ENCODE assay signal across 16 mouse cellular contexts in genomic region chr3:117044304-117044703, GRCm38 (mm10).
DNase-seq lines count a peak whose midpoint lies in the region; ATAC-seq and TF ChIP-seq lines count a peak whose summit lies in the region.
"Had no signal": no experiment of that assay in that cellular context is flagged by ENCODE, and none has a peak within 500 bp of the region (broad histone marks: within the 10 kb centered on the region; RNA-seq: fewer than 3 reads in every experiment).

No protein-coding gene starts in this region.

- H3K27ac ChIP-seq in limb, embryonic 15.5 days: no peak overlapping the region
- no peak overlapping the region for H3K27ac ChIP-seq in limb, embryonic 10.5 days
- peak overlapping the region; percentile 24 for H3K27ac ChIP-seq in stomach, postnatal 0 days (replicated peaks)
- no peak overlapping the region for H3K27ac ChIP-seq in intestine, embryonic 15.5 days
- H3K27ac ChIP-seq: macrophage; neural tube, embryonic 12.5 days had no signal

- WGBS in limb, embryonic 15.5 days: 49% methylated on average over 2 of the region's 2 CpGs
- WGBS in limb, embryonic 10.5 days: 74% methylated on average over 2 of the region's 2 CpGs
- 43% methylated on average over 2 of the region's 2 CpGs for WGBS in stomach, postnatal 0 days
- WGBS in intestine, embryonic 15.5 days: 73% methylated on average over 2 of the region's 2 CpGs

- TF ChIP-seq CTCF in stomach, postnatal 0 days (IDR thresholded peaks at IDR 0.05; ENCODE audit: low read depth): no peak

- DNase-seq in frontal cortex, postnatal 14 days (ENCODE audit: low spot score in 2 of 2): no peak
- DNase-seq in limb, embryonic 10.5 days (ENCODE audit: low spot score): no peak
- DNase-seq in stomach, postnatal 0 days (ENCODE audit: low spot score): no peak
- DNase-seq: cerebellum, postnatal 36 days; kidney, postnatal 10 days; liver; spleen, adult 18-20 months had no signal

- peaks cover 3% of the 10 kb centered on the region; the same call in 1 of the 2 replicates for H3K4me1 ChIP-seq in limb, embryonic 15.5 days
- no peaks in the 10 kb centered on the region for H3K4me1 ChIP-seq in limb, embryonic 10.5 days
- no peaks in the 10 kb centered on the region for H3K4me1 ChIP-seq in stomach, postnatal 0 days (replicated peaks; ENCODE audit: control insufficient read depth, insufficient read depth)
- no peaks in the 10 kb centered on the region for H3K4me1 ChIP-seq in intestine, embryonic 15.5 days (replicated peaks)
- H3K4me1 ChIP-seq: neural tube, embryonic 12.5 days had no signal

- no peaks in the 10 kb centered on the region for H3K9me3 ChIP-seq in limb, embryonic 15.5 days
- H3K9me3 ChIP-seq in limb, embryonic 10.5 days (replicated peaks): no peaks in the 10 kb centered on the region
- H3K9me3 ChIP-seq in stomach, postnatal 0 days (ENCODE audit: control insufficient read depth, low read length): no peaks in the 10 kb centered on the region
- no peaks in the 10 kb centered on the region for H3K9me3 ChIP-seq in intestine, embryonic 15.5 days
- H3K9me3 ChIP-seq: neural tube, embryonic 12.5 days had no signal

- no peak overlapping the region for H3K9ac ChIP-seq in limb, embryonic 15.5 days
- no peak overlapping the region for H3K9ac ChIP-seq in stomach, postnatal 0 days (ENCODE audit: low read length)
- H3K9ac ChIP-seq in intestine, embryonic 15.5 days: no peak overlapping the region
- H3K9ac ChIP-seq: neural tube, embryonic 12.5 days had no signal

- no peaks in the 10 kb centered on the region for H3K27me3 ChIP-seq in limb, embryonic 15.5 days
- H3K27me3 ChIP-seq in limb, embryonic 10.5 days (ENCODE audit: low read depth, poor library complexity, severe bottlenecking): no peaks in the 10 kb centered on the region
- no peaks in the 10 kb centered on the region for H3K27me3 ChIP-seq in stomach, postnatal 0 days (ENCODE audit: control insufficient read depth, insufficient read depth, low read length)
- H3K27me3 ChIP-seq in intestine, embryonic 15.5 days (replicated peaks): no peaks in the 10 kb centered on the region
- H3K27me3 ChIP-seq: neural tube, embryonic 12.5 days had no signal

- ATAC-seq in frontal cortex, adult (ENCODE audit: low TSS enrichment): peak; percentile 47; the same call in 1 of the 2 replicates
- ATAC-seq in limb, embryonic 15.5 days (ENCODE audit: insufficient number of reproducible peaks, low FRiP score, low TSS enrichment, low read depth): peak; percentile 48; the same call in 1 of the 2 replicates
- ATAC-seq in granulocyte monocyte progenitor cell, adult 5-6 weeks (replicated peaks; ENCODE audit: poor library complexity, severe bottlenecking): peak; percentile 48; the same call in 1 of the 2 replicates
- ATAC-seq in stomach, postnatal 0 days (ENCODE audit: low FRiP score, low TSS enrichment): peak; percentile 77; the same call in 1 of the 2 replicates
- ATAC-seq in intestine, embryonic 15.5 days: no peak
- ATAC-seq: CD4-positive, CD25-positive, alpha-beta regulatory T cell, adult 4 months; midbrain, embryonic 16.5 days had no signal

- TF ChIP-seq EP300 in stomach, postnatal 0 days (optimal IDR thresholded peaks at IDR 0.05): no peak

- H3K4me2 ChIP-seq in limb, embryonic 15.5 days: no peak overlapping the region
- no peak overlapping the region for H3K4me2 ChIP-seq in stomach, postnatal 0 days (replicated peaks; ENCODE audit: low read depth)
- no peak overlapping the region for H3K4me2 ChIP-seq in intestine, embryonic 15.5 days (replicated peaks)
- H3K4me2 ChIP-seq: neural tube, embryonic 12.5 days had no signal

- no peak overlapping the region for H3K4me3 ChIP-seq in limb, embryonic 15.5 days
- no peak overlapping the region for H3K4me3 ChIP-seq in limb, embryonic 10.5 days
- H3K4me3 ChIP-seq in stomach, postnatal 0 days (ENCODE audit: low read depth, low read length): no peak overlapping the region
- H3K4me3 ChIP-seq in intestine, embryonic 15.5 days (replicated peaks): no peak overlapping the region
- H3K4me3 ChIP-seq: erythroblast, embryonic 14.5 days; neural tube, embryonic 12.5 days had no signal

- no peaks in the 10 kb centered on the region for H3K36me3 ChIP-seq in limb, embryonic 15.5 days
- H3K36me3 ChIP-seq in limb, embryonic 10.5 days: no peaks in the 10 kb centered on the region
- H3K36me3 ChIP-seq in stomach, postnatal 0 days (ENCODE audit: control insufficient read depth, insufficient read depth, low read length): no peaks in the 10 kb centered on the region
- no peaks in the 10 kb centered on the region for H3K36me3 ChIP-seq in intestine, embryonic 15.5 days
- H3K36me3 ChIP-seq: neural tube, embryonic 12.5 days had no signal
